Mouse (Mus musculus) bone marrow, adult 2 months (tissue): ENCODE measurements at regions not wholly inside any gene's neighbourhood (a gene's known extent, or its start where the extent isn't known, plus 50 kb on each side); places are given as distances from the start of the nearest gene placed in this dataset.

ENCODE experiments used
- CTCF ChIP-seq: fragments of 200-500 bp; IDR thresholded peaks from 2 replicates; pipeline ENCODE4 v1.5.1; 2011; ENCODE audit warnings: low read length, control low read depth; ENCODE audit not compliant: control insufficient read depth, insufficient read depth
- POLR2A ChIP-seq: fragments of 200-500 bp; IDR thresholded peaks from 2 replicates; pipeline ENCODE4 v1.6.1; 2011; ENCODE audit warnings: low read depth, mild to moderate bottlenecking, control low read depth, low read length, borderline replicate concordance; ENCODE audit not compliant: control insufficient read depth

DNA sequence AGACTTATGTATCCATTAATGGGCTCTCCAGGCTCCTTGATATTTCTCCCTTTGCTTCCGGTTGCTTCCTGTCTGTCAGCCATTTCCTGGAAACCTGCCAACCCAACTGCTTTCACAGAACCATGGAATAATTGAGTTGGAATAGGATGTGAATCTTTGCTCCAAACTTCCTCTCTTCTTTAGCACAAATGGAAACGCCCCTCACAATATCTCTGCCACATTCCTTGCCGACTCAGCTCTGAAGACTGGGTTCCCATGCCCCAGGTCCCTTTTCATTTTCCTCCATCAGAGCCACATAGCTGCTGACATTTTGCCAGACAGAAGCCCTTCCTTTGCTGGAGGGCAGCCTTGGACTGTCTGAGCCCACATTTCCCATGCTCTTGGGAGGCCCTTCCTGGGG is 147.5 kb upstream of the Lyplal1 start:
- no peak for TF ChIP-seq CTCF
- TF ChIP-seq POLR2A, result no peak
